Mouse (Mus musculus): ENCODE data around the gene Mb21d2.

The Mb21d2 gene

DNA sequence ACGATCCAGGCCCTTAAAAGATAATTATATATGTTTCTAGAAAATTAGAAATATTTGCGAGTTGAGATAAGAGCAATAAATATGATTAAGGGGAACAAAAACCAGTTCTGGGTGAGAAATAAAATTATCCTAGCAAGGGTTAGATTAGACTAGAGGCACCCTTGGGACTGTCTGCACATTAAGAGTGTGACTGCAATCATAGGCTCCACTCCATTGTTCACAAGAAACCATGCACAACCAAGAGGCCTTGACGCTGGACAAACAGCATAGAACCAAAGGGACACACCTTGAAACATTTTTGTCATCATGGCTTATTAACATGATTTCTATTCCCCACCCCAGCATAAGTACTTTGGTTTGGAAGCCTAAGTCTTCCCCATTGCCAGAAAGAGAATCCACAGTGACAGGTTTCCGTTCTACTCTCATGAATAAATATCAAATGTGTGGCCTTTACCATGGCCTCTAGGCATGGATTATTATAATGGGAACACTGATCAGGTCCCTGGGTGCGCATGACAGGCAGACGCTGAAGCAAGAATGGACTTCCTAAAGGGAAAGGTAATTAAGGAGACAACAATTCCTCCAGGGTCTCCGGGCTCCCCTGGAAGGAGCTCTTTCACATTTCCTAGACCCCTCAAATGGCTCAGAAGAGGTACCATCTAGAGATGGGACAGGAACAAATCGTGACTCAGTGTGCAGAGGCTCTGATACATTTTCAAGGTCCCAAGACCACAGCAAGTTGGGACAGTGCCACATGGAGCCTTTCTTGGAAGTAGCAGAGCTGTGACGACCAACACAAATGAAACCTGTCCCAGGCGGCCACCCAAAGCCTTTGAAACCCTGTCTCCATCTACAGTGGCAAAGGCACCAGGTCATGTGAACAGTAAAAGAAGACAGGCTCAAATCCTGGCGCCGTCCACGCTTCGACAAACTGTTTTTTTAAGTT is 26.6 kb downstream of the Mb21d2 start:
- in situ Hi-C loops (cut with MboI; ENCODE audit: unreplicated experiment in 2 of 2) = no loop called here

DNA sequence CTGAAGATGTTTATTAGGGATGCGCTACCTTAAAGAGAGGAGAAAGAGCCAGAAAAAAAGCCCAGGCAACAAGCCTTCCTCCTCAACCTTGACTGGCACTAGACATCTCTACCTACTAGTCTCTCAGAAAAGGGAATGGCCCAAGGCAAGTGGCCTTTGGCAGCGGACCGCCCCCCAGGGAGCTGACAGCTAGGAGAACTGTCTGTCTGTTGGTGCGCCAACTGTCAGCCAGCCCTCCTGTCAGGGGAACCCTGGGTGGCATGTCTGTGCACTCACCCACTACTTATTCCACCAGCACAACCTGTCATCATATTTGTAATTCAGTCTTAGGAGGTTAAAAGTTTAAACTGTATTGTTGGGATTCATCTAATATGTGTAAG is 30.3 kb downstream of the Mb21d2 start:
- in situ Hi-C loops (cut with MboI; ENCODE audit: unreplicated experiment in 2 of 2) = no loop called here

DNA sequence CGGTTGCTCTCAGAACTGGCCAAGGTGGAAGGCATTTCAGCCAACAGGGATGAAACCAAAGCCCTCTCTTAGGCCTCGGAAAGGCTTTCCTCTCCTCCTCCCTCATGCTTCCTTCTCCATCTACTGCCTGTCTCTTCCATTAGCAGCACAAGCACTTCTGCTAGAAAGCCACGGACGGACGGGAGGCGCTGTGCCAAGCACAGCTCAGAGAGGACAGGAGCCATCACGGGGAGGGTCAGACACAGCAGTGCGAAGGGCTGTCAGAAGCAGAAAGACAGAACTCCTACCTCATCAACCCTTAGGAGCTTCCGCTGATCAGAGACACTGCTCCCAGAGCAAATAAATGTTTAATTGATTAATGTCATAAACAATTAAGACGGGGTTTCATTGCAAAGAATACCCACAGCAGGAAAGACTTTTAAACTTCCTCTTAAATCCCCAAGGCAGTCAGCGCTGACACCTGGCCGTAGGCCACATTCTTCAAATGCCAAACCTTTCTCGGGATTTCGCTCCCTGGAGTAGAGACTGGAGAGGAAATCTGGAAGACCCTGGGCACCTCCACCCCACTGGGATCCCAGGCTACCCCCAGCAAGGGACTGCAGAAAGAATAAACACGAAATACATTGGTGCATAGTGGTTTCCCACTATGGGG is 30.8 kb downstream of the Mb21d2 start:
- in situ Hi-C loops (cut with MboI; ENCODE audit: unreplicated experiment in 2 of 2) = no loop called here

DNA sequence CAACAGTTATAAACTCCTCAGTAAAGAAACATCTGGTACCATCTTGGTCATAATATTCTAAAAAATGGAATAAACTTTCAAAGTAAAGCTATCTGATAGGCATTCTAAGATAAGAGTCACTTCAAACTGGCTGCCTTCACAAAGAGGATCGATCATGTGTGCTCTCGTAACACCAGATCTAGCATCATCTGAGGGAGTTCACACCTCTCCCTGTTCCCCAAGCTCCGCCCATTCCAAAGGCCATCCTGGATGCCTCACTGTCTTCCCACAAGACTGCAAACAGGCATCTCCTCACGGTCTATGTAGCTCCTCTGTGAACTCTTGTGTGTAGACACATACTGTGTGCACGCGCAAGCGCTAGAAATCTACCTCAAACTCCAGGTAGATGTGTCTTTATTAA is 32.9 kb downstream of the Mb21d2 start:
- in situ Hi-C loops (cut with MboI; ENCODE audit: unreplicated experiment in 2 of 2) = no loop called here

DNA sequence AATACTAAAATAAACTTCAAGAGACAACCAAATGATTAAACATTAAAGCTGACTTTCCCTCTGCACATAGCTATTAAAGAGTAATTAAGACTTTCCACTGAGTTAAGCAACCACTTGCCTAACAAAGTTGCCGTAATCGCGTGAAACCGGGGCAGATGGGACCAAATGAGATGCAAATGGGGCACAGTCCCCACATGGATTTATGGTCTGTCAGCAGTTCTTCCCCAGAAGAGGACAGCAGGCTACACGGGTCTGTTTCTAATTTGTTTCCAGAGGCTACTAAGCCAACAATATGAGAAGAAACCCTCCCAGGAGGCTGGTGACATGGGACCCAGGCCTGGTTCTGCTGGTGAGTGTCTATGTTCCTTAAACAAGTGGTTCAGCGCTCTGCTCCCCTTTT is 34.6 kb downstream of the Mb21d2 start:
- in situ Hi-C loops (cut with MboI; ENCODE audit: unreplicated experiment in 2 of 2) = no loop called here

DNA sequence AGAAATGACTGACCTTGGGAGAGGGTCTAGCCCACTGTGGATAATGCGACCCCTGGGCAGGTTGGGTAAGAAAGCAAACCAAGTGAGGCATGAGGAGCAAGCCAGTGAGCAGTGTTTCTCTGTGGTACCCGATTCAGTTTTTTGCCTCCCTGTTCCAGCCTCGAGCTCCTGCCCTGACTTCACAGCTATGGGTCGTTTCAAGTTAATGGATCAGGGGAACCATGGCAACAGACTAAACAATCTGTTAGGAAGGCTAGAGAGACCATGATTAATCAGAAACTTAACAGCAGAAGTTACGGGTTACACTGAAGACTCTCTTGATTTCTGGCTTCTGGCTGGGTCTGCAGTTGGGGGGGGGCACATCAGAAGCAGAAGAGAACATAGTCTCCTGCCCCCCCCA is 36.2 kb downstream of the Mb21d2 start:
- in situ Hi-C loops (cut with MboI; ENCODE audit: unreplicated experiment in 2 of 2) = no loop called here

DNA sequence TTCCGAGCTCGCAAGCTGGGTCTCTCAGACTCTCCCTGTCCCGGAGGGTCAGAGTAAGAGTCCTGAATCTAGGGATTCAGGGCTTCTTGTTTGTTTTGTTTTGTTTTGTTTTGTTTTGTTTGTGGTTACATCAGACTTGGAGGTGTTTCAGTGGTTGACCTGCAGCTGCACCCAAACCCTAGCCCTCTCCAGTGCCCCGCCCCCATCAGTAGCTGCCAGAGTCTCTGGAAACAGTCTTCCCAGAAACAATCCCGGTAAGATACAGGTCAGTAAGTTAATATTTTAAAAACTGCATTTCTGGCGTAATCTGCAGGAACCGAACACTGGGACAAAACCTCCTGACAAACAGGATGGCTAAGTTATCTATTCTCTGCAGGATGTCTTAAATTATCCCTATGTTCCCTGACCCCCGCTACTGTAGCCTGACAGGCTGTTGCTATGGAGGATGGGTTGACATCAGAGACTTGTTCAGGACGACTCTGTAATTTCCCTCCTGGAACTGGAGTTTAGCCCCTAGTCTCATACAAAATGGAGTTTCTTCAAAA is 43.2 kb downstream of the Mb21d2 start:
- in situ Hi-C loops (cut with MboI; ENCODE audit: unreplicated experiment in 2 of 2) = no loop called here

DNA sequence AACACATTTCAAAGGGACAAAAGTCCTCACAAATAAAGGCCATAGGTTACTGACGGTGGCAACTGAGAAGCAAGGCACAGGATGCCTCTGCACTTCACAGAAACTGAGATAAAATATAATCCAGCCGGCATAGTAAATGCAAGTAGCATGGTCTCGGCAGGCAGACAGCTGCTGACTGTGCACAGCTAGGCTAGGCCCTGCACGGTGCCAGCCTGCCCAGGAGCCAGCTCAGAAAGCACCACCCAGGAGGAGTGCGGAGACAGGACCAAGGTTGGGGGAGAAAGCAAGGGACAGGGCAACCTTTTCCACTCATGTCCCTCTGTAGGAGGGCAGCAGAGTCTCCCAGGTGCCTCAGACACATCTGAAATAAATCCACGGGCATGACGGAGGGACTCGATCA is 44.0 kb downstream of the Mb21d2 start:
- in situ Hi-C loops (cut with MboI; ENCODE audit: unreplicated experiment in 2 of 2) = no loop called here

DNA sequence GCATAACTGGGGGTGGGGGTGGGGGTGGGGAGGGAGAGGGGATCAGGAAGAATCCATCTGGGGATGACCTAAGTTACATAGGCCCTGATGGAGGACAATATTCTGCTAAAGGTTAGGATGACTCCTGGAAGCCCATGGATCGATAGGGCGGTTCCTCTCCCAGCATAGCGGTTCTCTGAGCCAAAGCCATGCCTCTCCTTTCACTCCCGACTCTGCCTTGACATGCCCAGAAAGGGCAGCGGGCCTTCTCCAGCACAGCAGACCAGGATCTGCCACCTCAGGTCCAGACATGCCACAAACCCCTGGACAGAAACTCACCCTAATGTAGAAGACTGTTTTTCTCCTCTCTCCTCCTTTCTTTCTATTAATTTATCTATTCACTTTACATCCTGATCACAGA is 44.8 kb downstream of the Mb21d2 start:
- in situ Hi-C loops (cut with MboI; ENCODE audit: unreplicated experiment in 2 of 2) = no loop called here

DNA sequence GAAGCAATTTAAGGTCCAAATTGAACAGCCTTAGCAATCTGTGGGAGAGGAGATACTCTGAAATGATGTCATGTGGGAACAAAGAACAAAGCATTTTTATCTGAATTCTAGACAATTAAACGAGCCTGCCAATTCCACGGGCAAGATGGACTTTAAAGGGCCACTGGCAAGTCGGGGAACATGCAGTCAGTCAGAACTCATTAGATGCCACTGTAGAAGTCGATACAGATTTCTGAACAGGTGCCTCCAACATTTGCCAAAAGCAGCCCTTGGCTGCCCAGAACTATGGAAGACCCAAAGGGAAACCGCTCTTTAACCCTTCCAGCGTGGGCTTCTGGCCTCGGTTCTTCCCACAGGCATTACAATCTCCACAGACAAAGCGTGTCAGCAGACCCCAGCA is 45.8 kb downstream of the Mb21d2 start:
- in situ Hi-C loops (cut with MboI; ENCODE audit: unreplicated experiment in 2 of 2) = no loop called here

DNA sequence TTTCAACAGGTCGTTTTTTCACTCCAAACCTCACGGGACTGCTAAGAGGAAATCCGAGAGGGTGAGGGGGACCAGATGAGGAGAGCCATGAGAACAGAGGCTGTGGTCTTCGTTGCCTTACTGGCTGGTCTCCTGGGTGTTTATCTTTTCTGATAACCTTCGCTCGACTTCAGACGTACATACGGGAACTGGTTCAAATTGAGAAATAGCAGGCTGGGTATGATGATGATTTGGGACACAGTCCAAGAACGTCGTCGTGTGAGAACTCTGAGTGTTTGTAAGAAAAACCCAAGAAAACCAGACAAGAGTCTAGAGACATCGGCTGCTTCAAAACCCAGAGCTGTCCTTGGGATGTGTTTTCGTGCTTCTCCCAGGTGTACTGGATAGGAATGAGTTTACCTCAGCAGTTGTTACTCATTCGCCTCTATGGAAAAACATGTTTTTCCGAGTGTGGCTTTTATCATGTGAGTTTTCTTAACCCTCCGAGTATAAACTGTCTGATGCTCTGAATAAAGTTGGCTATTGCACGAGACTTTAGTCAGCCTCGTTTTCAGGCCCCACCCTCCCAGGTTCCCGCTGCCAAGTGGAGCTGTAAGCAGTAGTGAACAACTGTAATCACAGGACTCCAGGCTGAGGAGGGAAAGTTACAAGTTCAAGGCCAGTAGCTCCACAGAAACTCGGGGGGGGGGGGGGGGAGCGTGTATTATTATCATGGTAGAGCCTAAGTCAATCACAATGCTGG is 46.6 kb downstream of the Mb21d2 start:
- in situ Hi-C loops (cut with MboI; ENCODE audit: unreplicated experiment in 2 of 2) = no loop called here

DNA sequence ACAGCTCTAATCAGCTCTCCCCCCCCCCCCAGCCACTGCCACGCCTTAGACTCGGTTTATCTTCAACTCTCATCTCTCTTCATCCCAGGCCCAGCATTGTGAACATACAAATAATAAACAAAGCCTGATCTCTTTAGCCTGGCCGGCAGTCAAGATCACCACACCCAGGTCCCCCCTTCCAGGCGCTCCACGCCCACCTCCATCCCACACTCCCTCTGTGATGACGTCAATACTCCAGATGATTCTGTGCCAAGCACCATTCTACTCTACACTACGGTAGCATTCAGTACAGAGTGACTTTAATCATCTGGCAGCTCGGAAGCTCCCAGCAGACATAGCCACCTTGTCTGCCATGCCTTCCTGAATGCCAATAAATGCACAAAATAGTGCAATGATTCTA is 47.7 kb downstream of the Mb21d2 start:
- in situ Hi-C loops (cut with MboI; ENCODE audit: unreplicated experiment in 2 of 2) = no loop called here

DNA sequence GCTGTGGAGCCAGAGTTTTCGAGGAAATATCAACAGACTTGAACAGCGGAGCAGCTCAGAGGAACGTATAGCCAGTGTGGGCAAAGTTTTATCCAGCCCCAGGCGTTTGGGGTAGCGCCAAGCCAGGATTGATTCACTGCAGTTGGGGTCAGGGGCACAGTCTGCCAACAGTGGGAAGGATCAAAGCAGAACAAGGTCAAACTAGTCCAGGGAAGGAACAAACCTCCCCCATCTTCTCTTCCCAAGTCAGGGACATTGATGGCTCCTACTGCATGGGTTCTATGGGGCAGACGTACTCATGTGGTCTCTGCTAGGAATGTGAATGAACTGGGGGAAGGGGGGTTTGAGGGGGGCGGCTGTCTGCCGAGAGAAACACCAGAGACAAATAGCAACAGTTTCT is 48.7 kb downstream of the Mb21d2 start:
- in situ Hi-C loops (cut with MboI; ENCODE audit: unreplicated experiment in 2 of 2) = no loop called here

DNA sequence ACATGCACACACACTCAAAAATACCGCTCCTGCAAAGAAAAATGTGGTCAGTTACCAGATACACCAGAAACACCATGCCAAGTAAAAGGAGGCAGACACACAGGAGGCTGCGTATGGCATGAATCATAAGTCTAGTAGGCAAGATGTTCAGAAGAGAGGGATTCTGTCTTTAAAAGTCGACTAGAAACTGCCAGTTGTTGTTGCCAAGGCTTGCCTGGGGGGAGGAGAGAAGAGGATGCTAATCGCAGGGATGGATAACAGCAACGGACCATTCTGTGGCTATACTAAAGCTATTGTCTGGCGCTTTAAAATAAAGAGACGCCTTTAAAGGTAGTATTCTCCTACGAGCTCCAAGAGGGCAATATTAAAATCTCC is 49.2 kb downstream of the Mb21d2 start:
- in situ Hi-C loops (cut with MboI; ENCODE audit: unreplicated experiment in 2 of 2) = no loop called here

DNA sequence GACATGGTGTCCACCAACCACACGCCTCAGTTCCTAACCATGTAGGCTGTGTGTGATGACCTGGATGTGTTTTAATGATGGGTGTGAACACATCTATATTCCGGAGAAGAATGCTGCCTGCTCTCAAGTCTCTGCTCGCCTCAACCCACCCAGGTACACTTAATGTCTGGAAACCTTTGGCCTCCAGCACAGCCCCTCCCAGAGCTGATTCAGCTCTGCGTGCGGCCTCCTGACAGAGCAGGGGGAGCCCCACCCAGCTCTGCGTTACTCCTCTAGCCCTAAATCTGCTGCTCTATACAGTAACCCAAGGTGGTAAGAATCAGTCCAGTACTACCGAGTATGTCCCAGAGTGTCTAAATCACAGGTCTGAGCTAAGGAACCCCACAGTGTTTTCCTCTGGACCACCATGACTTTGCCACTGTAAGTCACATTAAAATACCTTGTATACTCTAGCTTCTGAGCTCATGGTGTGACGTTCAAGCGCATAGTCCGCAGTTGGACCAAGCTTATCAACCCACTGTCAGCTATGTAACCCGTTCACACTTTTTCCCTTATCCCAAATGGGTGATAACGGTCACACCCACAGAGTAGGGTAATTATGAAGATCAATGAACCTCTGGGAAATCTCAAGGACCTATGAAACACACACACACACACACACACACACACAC is 49.7 kb downstream of the Mb21d2 start:
- in situ Hi-C loops (cut with MboI; ENCODE audit: unreplicated experiment in 2 of 2) = no loop called here

DNA sequence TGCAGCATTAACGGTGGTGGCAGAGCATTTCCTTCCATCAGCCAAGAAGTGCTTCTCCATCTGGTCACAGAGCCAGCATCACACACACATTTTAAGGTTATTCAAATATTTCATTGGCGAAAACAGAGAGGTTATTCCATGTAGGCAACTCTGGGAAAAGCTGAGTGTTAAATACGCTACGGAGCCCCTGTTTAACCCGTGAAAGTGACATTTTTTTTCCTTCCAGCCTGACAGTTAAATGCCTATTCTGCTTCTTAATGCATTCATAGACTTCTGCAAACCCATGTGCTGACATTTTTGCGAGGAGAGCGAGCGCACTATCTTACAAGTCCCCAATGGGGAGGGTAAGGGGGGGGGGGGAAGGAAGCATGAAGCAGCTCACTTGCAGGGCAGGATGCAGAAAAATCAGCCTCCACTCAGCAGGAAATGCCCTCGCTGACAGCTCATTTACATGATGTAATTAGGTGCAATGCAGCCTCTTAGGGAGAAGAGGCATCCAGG is 52.3 kb downstream of the Mb21d2 start:
- in situ Hi-C loops (cut with MboI; ENCODE audit: unreplicated experiment in 2 of 2) = no loop called here

DNA sequence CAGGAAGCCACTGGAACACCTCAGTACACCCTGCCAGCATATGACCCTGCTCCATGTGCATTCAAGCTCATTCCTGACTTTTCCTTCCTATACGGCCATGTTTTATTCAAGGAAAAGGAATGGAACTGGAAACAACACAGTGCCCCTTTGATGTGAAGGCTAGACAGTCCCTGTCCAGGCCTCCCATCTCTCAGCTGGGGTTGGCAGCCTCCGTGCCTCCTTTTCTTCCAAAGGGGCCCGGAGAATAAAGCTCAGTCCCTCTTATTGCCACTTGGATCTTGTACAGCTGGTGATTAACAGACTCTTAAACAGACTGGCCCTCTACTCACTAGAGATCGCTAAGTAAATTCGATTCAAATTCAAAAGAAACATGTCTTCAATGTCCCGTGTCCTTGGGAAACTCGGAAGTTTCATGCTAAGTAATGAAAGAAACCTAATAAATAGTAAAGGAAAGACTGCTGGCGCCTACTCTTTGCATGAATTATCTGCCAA is 56.0 kb downstream of the Mb21d2 start:
- in situ Hi-C loops (cut with MboI; ENCODE audit: unreplicated experiment in 2 of 2) = no loop called here

DNA sequence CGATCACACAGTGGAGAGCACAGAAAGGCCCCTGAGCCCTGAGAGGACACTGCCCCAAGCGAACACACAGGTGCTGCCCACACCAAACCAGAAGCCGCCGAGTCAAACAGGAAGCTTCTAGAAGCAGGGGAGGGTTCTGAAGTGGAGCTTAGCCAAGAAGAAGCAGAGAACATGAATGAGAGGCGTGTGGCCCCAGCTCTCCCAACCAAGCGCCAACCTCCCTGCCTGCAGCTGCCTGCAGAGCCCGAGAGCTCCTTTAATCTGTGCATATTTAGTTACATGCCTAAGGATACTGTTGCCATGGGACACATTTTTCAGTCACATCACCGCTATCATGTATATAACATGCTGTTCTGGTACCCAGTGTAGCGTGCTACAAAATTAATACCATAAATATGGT is 58.6 kb downstream of the Mb21d2 start:
- in situ Hi-C loops (cut with MboI; ENCODE audit: unreplicated experiment in 2 of 2) = no loop called here

DNA sequence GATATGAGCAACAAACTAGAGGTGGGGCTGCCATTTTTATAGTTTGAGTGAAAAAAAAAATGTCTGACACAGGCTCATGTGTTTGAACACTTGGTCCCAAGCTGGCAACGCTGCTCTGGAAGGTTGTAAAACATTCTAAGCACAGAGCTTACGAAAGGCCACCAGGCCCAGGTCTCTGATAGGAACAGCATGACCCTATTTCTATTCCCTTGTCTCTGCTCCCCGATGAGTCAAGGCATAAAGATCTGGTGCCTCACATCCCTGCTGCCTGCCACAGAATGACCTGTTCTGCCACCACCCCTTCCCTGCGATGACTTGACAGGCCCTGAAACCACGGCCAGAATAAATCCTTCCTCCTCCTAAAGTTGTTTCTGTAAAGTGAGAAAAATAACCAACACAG is 59.0 kb downstream of the Mb21d2 start:
- in situ Hi-C loops (cut with MboI; ENCODE audit: unreplicated experiment in 2 of 2) = no loop called here

DNA sequence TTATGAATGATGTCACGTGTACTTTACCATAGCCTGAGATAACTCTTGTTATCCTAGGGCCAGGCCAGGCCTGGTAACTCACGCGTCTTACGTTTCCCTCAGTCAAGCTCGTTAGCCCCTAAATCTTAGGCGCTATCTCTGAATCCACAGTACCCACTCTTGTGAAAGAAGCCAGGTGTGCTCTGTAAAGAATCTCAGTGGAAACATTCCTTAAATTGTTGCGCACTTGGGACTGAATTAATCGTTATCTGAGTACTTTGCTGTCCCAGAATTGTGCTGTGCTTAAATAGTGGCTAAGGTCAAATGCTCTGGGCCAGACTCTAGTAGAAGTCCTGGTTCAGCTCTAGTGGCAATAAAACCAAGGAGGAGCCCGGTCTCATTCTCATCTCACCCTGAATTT is 60.6 kb downstream of the Mb21d2 start:
- in situ Hi-C loops (cut with MboI; ENCODE audit: unreplicated experiment in 2 of 2) = no loop called here
